Mouse (Mus musculus) cerebellum, adult 2 months (tissue): ENCODE measurements around the gene Tns1. TPM values are rescaled to one million over a fixed set of nuclear protein-coding genes. Genes with fewer than 3 reads are reported as not detected.

ENCODE experiments used
- DNase-seq, 2 experiments: peaks; one replicate each; pipeline ENCODE4 v3.0.0; 2021
- H3K27ac ChIP-seq: fragments of 200-500 bp; 2 replicates; pipeline ENCODE4 v1.5.1; 2012; ENCODE audit warnings: low read length, control low read depth, inconsistent platforms; ENCODE audit not compliant: insufficient read depth
- H3K27me3 ChIP-seq: fragments of 200-500 bp; 2 replicates; pipeline ENCODE4 v1.6.1; 2012; ENCODE audit warnings: inconsistent platforms, mild to moderate bottlenecking, low read length, moderate library complexity; ENCODE audit not compliant: control insufficient read depth, insufficient read depth
- H3K4me1 ChIP-seq: fragments of 200-500 bp; 2 replicates; pipeline ENCODE4 v1.6.1; 2011; ENCODE audit warnings: low read length; ENCODE audit not compliant: control insufficient read depth, insufficient read depth
- H3K4me3 ChIP-seq: fragments of 200-500 bp; replicated peaks from 2 replicates; pipeline ENCODE3; 2011; ENCODE audit warnings: mild to moderate bottlenecking, low read depth, low read length, control low read depth; ENCODE audit not compliant: insufficient read depth
- CTCF ChIP-seq: fragments of 200-500 bp; IDR thresholded peaks from 2 replicates; pipeline ENCODE4 v1.5.1; 2011; ENCODE audit warnings: low read depth, mild to moderate bottlenecking, control low read depth, low read length, moderate library complexity, borderline replicate concordance; ENCODE audit not compliant: insufficient read depth
- POLR2A ChIP-seq: fragments of 200-500 bp; IDR thresholded peaks from 2 replicates; pipeline ENCODE4 v1.6.1; 2011; ENCODE audit warnings: low read length, control low read depth, borderline replicate concordance; ENCODE audit not compliant: insufficient read depth
- WGBS: fragments of 180-500 bp; shearing (Covaris S2); methylation state at CpG from one replicate; pipeline ENCODE4 v1.1.7; 2018; 5-methylcytosine and 5-hydroxymethylcytosine counted together
- polyA plus RNA-seq: library from polyadenylated mRNA; depleted of rRNA; stranded (reverse); fragments of >200 nt; gene quantifications from 2 replicates; pipeline ENCODE4 v1.2.3, GENCODE M21; 2012

Gene Tns1
- polyA plus RNA-seq, 1 experiment = 25.1 TPM

DNA sequence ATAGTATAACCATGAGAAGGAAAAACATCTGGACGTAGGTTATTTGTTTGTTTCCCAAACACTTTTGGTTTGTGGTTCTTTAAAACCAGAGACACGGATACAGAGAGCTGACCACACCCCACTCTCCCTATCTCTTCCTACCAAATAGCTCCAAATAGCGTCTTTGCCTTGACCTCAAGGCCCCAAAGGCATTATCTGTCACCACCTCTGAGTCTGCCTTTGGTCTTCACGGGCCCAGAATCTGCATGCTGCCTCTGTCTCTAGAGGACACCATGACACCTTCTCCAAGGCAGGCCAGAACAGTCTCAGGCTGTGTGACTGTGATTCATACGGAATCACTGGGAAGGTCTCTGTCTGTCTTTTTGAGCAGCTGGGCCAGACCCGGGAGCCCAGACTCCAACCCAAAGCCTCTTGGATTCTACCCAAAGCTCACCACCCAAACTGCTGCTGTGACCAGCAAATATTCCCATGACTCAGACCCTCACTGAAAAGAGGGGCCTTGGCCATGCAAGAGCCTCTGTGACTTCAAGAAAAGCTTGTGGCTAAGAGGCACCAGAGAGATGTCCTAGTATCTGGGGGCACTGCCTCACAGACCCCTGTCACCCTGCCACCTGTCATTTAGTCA lies 11.2 kb upstream of the Tns1 start:
- Histone ChIP-seq H3K4me1 (0 out of 2 replicates have a peak, but pooled peaks cover 4% of the 10 kb centered on the region), H3K4me3 (no peak overlapping the region), H3K27ac (no peak overlapping the region), H3K27me3 (no peaks in the 10 kb centered on the region; the same call in 1 of the 2 replicates)
- no peak for TF ChIP-seq CTCF
- TF ChIP-seq POLR2A = no peak
- DNase-seq = no peak
- 67% methylated on average over 6 of the region's 6 CpGs for WGBS

GRCm38 (mm10) chr1:74133954-74134353 lies 9.7 kb upstream of the Tns1 start:
- WGBS = 28% methylated on average over 6 of the region's 6 CpGs
- H3K4me1 ChIP-seq = 0 out of 2 replicates have a peak, but pooled peaks cover 4% of the 10 kb centered on the region
- no peak overlapping the region for H3K27ac ChIP-seq
- no peak for DNase-seq
- no peak for TF ChIP-seq POLR2A
- TF ChIP-seq CTCF = no peak
- H3K27me3 ChIP-seq = no peaks in the 10 kb centered on the region
- H3K4me3 ChIP-seq = no peak overlapping the region

- TF ChIP-seq CTCF (no peak), POLR2A (no peak)
- Histone ChIP-seq H3K27me3 (no peaks in the 10 kb centered on the region), H3K4me1 (0 out of 2 replicates have a peak, but pooled peaks cover 4% of the 10 kb centered on the region), H3K4me3 (no peak overlapping the region), H3K27ac (no peak overlapping the region)
- 74% methylated on average over 3 of the region's 3 CpGs for WGBS
- DNase-seq = no peak
These were observed 7.8 kb upstream of the Tns1 start for GRCm38 (mm10) chr1:74132011-74132410.

DNA sequence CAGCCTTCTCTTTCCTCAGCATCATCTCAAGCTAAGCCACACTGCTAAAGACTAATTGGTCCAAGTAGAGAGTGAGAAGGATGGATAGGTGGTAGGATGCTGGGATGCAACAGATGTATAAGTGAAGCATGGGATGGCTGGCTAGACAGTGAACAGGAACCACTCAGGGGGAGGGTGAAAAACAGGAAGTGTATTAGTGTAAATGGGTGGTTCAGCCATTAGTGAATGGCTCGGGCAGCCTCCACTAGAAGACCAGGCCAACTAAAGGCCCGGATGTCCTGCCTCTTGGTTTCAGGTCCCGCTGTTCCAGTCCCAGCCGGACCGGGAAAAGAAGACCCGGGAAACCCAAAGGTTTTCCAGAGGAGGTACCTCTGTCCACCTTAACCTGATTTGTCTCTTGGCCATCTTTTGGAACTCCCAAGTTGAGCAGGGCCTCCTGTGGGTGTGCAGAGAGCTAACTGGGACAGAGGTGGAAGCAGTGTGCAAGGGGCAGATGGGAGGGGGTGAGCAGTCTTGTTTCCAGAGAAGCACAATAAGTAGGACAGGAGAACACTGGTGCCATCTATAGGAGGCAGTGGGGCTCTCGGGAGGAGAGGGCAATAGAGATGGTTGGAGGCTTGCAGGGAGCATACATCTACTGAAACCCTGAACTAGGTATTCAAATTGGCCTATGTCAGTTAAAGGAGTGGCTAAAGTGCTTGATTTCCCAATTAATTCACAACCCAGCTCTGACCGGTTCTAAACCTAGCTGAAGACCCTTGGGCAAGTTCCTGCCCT lies 6.8 kb upstream of the Tns1 start:
- no peak for DNase-seq
- Histone ChIP-seq H3K4me1 (0 out of 2 replicates have a peak, but pooled peaks cover 4% of the 10 kb centered on the region), H3K27me3 (no peaks in the 10 kb centered on the region), H3K4me3 (no peak overlapping the region), H3K27ac (no peak overlapping the region)
- TF ChIP-seq CTCF (no peak), POLR2A (no peak)
- 89% methylated on average over 8 of the region's 8 CpGs for WGBS

DNA sequence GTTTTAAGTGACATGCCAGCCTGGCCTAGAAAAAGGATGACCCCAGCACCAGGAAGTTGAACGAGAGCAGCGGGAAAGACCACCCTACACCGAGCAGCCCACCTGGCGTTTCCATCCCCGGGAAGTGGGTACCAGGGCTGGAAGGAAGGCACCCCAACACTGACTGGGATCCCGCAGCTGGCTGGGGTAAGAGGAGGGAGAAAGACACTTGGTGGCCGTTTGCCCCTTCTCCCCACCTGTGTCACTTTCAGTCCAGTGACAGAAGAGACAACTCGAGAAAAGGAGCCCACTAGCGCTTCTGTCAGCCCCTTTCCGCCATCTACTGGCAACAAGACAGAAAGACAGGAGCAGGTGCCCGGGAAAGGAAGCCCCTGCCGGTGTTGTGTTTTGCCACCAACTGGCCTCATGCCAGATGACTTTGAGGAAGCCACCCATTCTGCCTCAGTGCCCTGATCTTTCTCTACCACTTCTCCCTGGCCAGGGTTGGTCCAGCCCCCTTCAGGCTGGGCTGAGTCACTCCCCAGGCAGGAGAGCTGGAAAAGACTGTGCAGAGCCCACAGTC lies 823 bp upstream of the Tns1 start, which contains the start of gene Rufy4:
TSS of gene Rufy4 (plus strand) at position 551 of the 562 bp plus-strand sequence.
- H3K4me1 ChIP-seq = 0 out of 2 replicates have a peak, but pooled peaks cover 3% of the 10 kb centered on the region
- no peak for TF ChIP-seq POLR2A
- TF ChIP-seq CTCF = peak; percentile 76
- H3K27ac ChIP-seq = no peak within 1 kb of the TSS
- DNase-seq = peak; percentile 53 to 56
- H3K27me3 ChIP-seq = peaks cover 6% of the 10 kb centered on the region; the same call in 1 of the 2 replicates
- peak within 1 kb of the TSS; percentile 45 for H3K4me3 ChIP-seq
- WGBS = 1% methylated on average over 12 of the region's 12 CpGs

- no peak overlapping the region for H3K4me3 ChIP-seq
- H3K27ac ChIP-seq = no peak overlapping the region
- no peak for DNase-seq
- H3K4me1 ChIP-seq = 0 out of 2 replicates have a peak, but pooled peaks cover 3% of the 10 kb centered on the region
- 85% methylated on average over 8 of the region's 8 CpGs for WGBS
- TF ChIP-seq CTCF (no peak), POLR2A (no peak)
- H3K27me3 ChIP-seq = peaks cover 6% of the 10 kb centered on the region; the same call in 1 of the 2 replicates
These were observed 1.0 kb downstream of the Tns1 start for GRCm38 (mm10) chr1:74123215-74123614.

- no peak for DNase-seq
- TF ChIP-seq CTCF = no peak
- no peak for TF ChIP-seq POLR2A
- Histone ChIP-seq H3K4me3 (no peak overlapping the region), H3K27ac (no peak overlapping the region), H3K4me1 (0 out of 2 replicates have a peak, but pooled peaks cover 3% of the 10 kb centered on the region), H3K27me3 (peaks cover 7% of the 10 kb centered on the region; the same call in 1 of the 2 replicates)
- 32% methylated on average over 9 of the region's 9 CpGs for WGBS
These were observed 2.2 kb downstream of the Tns1 start for GRCm38 (mm10) chr1:74121821-74122576.
